Mouse (Mus musculus): ENCODE results near the gene Maml1. TPM values are rescaled to one million over a fixed set of nuclear protein-coding genes. Genes with fewer than 3 reads are reported as not detected.
A peak's percentile ranks its signal among the peaks of the same experiment; 100 is the strongest.

Gene Maml1
- polyA plus RNA-seq, 1 experiment from 2014 or later = 10.0 TPM

- Histone ChIP-seq H3K9ac (ENCODE audit: low read depth, low read length) (no peak overlapping the region), H3K36me3 (ENCODE audit: control insufficient read depth, insufficient read depth, low read length) (peaks cover 42% of the 10 kb centered on the region), H3K27me3 (replicated peaks; ENCODE audit: control insufficient read depth, insufficient read depth, low read length) (peaks cover 12% of the 10 kb centered on the region), H3K9me3 (ENCODE audit: control insufficient read depth, low read length) (no peaks in the 10 kb centered on the region), H3K4me3 (ENCODE audit: low read depth, low read length) (no peak overlapping the region), H3K27ac (replicated peaks; ENCODE audit: low read depth, low read length) (no peak overlapping the region), H3K4me2 (ENCODE audit: low read depth, low read length) (no peak overlapping the region), H3K4me1 (ENCODE audit: control insufficient read depth, insufficient read depth, low read length) (peaks cover 17% of the 10 kb centered on the region)
- DNase-seq (ENCODE audit: low spot score) (no peak), ATAC-seq (ENCODE audit: low read depth) (no peak)
- 96% methylated on average over 13 of the region's 13 CpGs for WGBS
Observed at GRCm38 (mm10) chr11:50233022-50233421, 59.1 kb downstream of the Maml1 start.

DNA sequence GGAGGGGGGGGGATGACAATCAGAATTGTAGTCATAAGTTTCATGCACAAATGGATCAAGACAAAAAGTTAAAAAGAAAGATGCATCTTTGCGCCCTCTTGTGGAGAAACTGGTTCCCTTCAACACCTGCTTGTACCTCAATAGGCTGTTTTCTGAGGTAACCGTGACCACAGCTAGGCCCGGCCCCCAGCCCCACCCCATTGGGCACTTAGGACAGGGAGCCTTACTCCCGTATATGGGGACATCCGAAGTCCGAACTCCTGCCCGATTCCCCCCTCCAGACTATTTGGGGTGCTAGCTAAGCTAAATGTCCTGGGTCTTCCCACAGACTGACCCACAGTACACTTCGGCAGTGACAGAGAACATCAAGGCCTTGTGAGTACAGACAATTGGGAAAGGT is 60.7 kb downstream of the Maml1 start:
- no peaks in the 10 kb centered on the region; the same call in 1 of the 2 replicates for H3K27me3 ChIP-seq (replicated peaks; ENCODE audit: control insufficient read depth, insufficient read depth, low read length)
- peaks cover 42% of the 10 kb centered on the region for H3K36me3 ChIP-seq (ENCODE audit: control insufficient read depth, insufficient read depth, low read length)
- H3K27ac ChIP-seq (replicated peaks; ENCODE audit: low read depth, low read length) = no peak overlapping the region
- DNase-seq (ENCODE audit: low spot score) (peak; percentile 83), ATAC-seq (ENCODE audit: low read depth) (no peak)
- H3K4me3 ChIP-seq (ENCODE audit: low read depth, low read length) = peak overlapping the region; percentile 26; the same call in 1 of the 2 replicates
- H3K9me3 ChIP-seq (ENCODE audit: control insufficient read depth, low read length) = no peaks in the 10 kb centered on the region
- 25% methylated on average over 7 of the region's 8 CpGs for WGBS
- H3K4me2 ChIP-seq (ENCODE audit: low read depth, low read length) = peak overlapping the region; percentile 50
- H3K9ac ChIP-seq (ENCODE audit: low read depth, low read length) = no peak overlapping the region
- H3K4me1 ChIP-seq (ENCODE audit: control insufficient read depth, insufficient read depth, low read length) = peaks cover 25% of the 10 kb centered on the region

- WGBS = 37% methylated on average over 45 of the region's 45 CpGs
- DNase-seq (ENCODE audit: low spot score) = no peak
- no peak for ATAC-seq (ENCODE audit: low read depth)
Observed at GRCm38 (mm10) chr11:50230481-50231304, 61.4 kb downstream of the Maml1 start.

GRCm38 (mm10) chr11:50229252-50229910 is 62.7 kb downstream of the Maml1 start:
- H3K36me3 ChIP-seq (ENCODE audit: control insufficient read depth, insufficient read depth, low read length) = peaks cover 34% of the 10 kb centered on the region
- H3K9me3 ChIP-seq (ENCODE audit: control insufficient read depth, low read length) = no peaks in the 10 kb centered on the region
- H3K27me3 ChIP-seq (replicated peaks; ENCODE audit: control insufficient read depth, insufficient read depth, low read length) = no peaks in the 10 kb centered on the region
- H3K4me2 ChIP-seq (ENCODE audit: low read depth, low read length) = no peak overlapping the region
- ATAC-seq (ENCODE audit: low read depth) (no peak), DNase-seq (ENCODE audit: low spot score) (no peak)
- 47% methylated on average over 7 of the region's 7 CpGs for WGBS
- no peak overlapping the region for H3K27ac ChIP-seq (replicated peaks; ENCODE audit: low read depth, low read length)
- H3K4me1 ChIP-seq (ENCODE audit: control insufficient read depth, insufficient read depth, low read length) = peaks cover 25% of the 10 kb centered on the region
- H3K4me3 ChIP-seq (ENCODE audit: low read depth, low read length) = no peak overlapping the region
- H3K9ac ChIP-seq (ENCODE audit: low read depth, low read length) = 0 out of 2 replicates have a peak overlapping the region, but pooled peaks have one; percentile 20

More at GRCm38 (mm10) chr11:50230481-50231304, 61.4 kb downstream of the Maml1 start:
- Histone ChIP-seq H3K9me3 (ENCODE audit: control insufficient read depth, low read length) (no peaks in the 10 kb centered on the region), H3K27ac (replicated peaks; ENCODE audit: low read depth, low read length) (no peak overlapping the region), H3K4me2 (ENCODE audit: low read depth, low read length) (peak overlapping the region; percentile 50), H3K36me3 (ENCODE audit: control insufficient read depth, insufficient read depth, low read length) (peaks cover 42% of the 10 kb centered on the region), H3K4me1 (ENCODE audit: control insufficient read depth, insufficient read depth, low read length) (peaks cover 25% of the 10 kb centered on the region), H3K9ac (ENCODE audit: low read depth, low read length) (peak overlapping the region; percentile 37; the same call in 1 of the 2 replicates), H3K4me3 (ENCODE audit: low read depth, low read length) (peak overlapping the region; percentile 26), H3K27me3 (replicated peaks; ENCODE audit: control insufficient read depth, insufficient read depth, low read length) (no peaks in the 10 kb centered on the region; the same call in 1 of the 2 replicates)

DNA sequence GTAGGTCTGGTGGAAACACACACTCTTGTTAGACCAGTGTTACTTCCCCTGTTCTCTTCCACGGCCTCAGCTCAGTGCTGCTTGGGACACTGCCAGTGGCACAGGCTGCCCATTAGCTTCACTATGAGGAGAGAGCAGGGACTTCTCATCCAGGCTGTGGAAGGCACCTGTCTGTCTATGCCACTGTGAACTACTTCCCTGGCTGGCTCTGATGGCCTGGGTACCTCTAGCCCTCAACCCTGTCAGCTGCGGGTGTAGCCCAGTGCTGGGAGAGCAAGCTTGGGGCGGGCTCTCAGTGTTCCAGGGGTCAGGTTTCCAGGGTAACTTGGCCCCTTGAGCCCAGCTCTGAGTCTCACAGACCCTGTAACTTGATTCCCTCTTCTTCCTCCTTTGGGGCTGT is 63.3 kb downstream of the Maml1 start:
- DNase-seq (ENCODE audit: low spot score) = no peak
- 28% methylated on average over 3 of the region's 3 CpGs for WGBS
- H3K4me1 ChIP-seq (ENCODE audit: control insufficient read depth, insufficient read depth, low read length) = peaks cover 25% of the 10 kb centered on the region

GRCm38 (mm10) chr11:50227736-50228135 is 64.4 kb downstream of the Maml1 start:
- 87% methylated on average over 4 of the region's 4 CpGs for WGBS
- no peak for DNase-seq (ENCODE audit: low spot score)
- H3K4me1 ChIP-seq (ENCODE audit: control insufficient read depth, insufficient read depth, low read length) = peaks cover 25% of the 10 kb centered on the region

More for the DNA sequence above, 63.3 kb downstream of the Maml1 start:
- Histone ChIP-seq H3K9me3 (ENCODE audit: control insufficient read depth, low read length) (no peaks in the 10 kb centered on the region), H3K4me3 (ENCODE audit: low read depth, low read length) (no peak overlapping the region), H3K27ac (replicated peaks; ENCODE audit: low read depth, low read length) (no peak overlapping the region), H3K27me3 (replicated peaks; ENCODE audit: control insufficient read depth, insufficient read depth, low read length) (no peaks in the 10 kb centered on the region), H3K36me3 (ENCODE audit: control insufficient read depth, insufficient read depth, low read length) (peaks cover 28% of the 10 kb centered on the region), H3K9ac (ENCODE audit: low read depth, low read length) (peak overlapping the region; percentile 20; the same call in 1 of the 2 replicates), H3K4me2 (ENCODE audit: low read depth, low read length) (no peak overlapping the region)
- no peak for ATAC-seq (ENCODE audit: low read depth)

DNA sequence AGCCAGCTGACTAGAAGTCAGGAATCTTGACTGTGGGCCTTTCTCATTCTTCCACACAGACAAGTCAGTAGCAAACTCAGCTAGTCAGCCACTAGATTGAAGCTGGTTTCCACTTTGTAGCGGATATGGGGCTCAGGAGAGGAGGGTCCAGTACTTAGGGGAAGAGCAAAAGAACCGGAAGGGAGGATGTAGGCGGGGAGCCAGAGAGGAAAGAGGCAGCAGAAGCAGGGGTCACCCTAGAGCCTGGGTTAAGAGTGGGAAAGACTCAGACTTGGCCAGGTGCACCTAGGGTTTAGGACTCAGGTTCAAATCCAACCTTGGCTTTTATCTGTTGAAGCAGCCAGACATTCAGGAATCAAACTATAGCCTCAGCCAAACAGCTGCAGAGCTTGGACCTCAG is 64.9 kb downstream of the Maml1 start:
- DNase-seq (ENCODE audit: low spot score) = no peak

More at GRCm38 (mm10) chr11:50227736-50228135, 64.4 kb downstream of the Maml1 start:
- Histone ChIP-seq H3K4me3 (ENCODE audit: low read depth, low read length) (no peak overlapping the region), H3K27me3 (replicated peaks; ENCODE audit: control insufficient read depth, insufficient read depth, low read length) (no peaks in the 10 kb centered on the region), H3K4me2 (ENCODE audit: low read depth, low read length) (no peak overlapping the region), H3K9me3 (ENCODE audit: control insufficient read depth, low read length) (no peaks in the 10 kb centered on the region), H3K27ac (replicated peaks; ENCODE audit: low read depth, low read length) (no peak overlapping the region), H3K36me3 (ENCODE audit: control insufficient read depth, insufficient read depth, low read length) (peaks cover 18% of the 10 kb centered on the region), H3K9ac (ENCODE audit: low read depth, low read length) (no peak overlapping the region)
- ATAC-seq (ENCODE audit: low read depth) = no peak

DNA sequence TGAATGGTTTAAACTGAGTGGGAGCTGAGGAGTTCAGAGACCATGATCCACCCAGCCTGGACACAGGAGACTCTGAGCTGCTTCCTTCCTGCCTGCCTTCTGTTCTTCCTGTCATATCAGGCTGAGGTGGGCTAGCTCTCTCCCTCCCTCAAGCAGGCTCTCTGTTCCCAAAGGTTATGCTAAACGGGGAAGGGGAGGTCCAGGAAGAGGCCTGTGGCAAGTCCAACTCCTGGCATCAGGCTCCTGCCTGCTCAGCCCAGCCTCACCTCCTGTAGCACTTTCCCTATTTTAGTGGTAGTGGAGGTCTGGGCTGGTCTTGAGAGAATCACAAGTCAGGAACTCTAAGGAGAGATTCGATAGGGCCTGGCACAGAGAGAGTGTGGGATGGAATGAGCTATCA is 65.7 kb downstream of the Maml1 start:
- H3K27me3 ChIP-seq (replicated peaks; ENCODE audit: control insufficient read depth, insufficient read depth, low read length) = no peaks in the 10 kb centered on the region
- H3K9ac ChIP-seq (ENCODE audit: low read depth, low read length) = peak overlapping the region; percentile 96
- H3K36me3 ChIP-seq (ENCODE audit: control insufficient read depth, insufficient read depth, low read length) = peaks cover 5% of the 10 kb centered on the region
- peak overlapping the region; percentile 83 for H3K4me3 ChIP-seq (ENCODE audit: low read depth, low read length)
- ATAC-seq (ENCODE audit: low read depth) (no peak), DNase-seq (ENCODE audit: low spot score) (no peak)
- 36% methylated on average over 2 of the region's 2 CpGs for WGBS
- H3K4me1 ChIP-seq (ENCODE audit: control insufficient read depth, insufficient read depth, low read length) = peaks cover 25% of the 10 kb centered on the region
- peak overlapping the region; percentile 88 for H3K4me2 ChIP-seq (ENCODE audit: low read depth, low read length)
- peak overlapping the region; percentile 49; the same call in 1 of the 2 replicates for H3K27ac ChIP-seq (replicated peaks; ENCODE audit: low read depth, low read length)
- no peaks in the 10 kb centered on the region for H3K9me3 ChIP-seq (ENCODE audit: control insufficient read depth, low read length)

More for the DNA sequence above, 64.9 kb downstream of the Maml1 start:
- 63% methylated on average over 3 of the region's 3 CpGs for WGBS
- Histone ChIP-seq H3K36me3 (ENCODE audit: control insufficient read depth, insufficient read depth, low read length) (peaks cover 13% of the 10 kb centered on the region), H3K4me3 (ENCODE audit: low read depth, low read length) (no peak overlapping the region), H3K9ac (ENCODE audit: low read depth, low read length) (no peak overlapping the region), H3K27me3 (replicated peaks; ENCODE audit: control insufficient read depth, insufficient read depth, low read length) (no peaks in the 10 kb centered on the region), H3K4me2 (ENCODE audit: low read depth, low read length) (peak overlapping the region; percentile 88), H3K27ac (replicated peaks; ENCODE audit: low read depth, low read length) (no peak overlapping the region), H3K4me1 (ENCODE audit: control insufficient read depth, insufficient read depth, low read length) (peaks cover 25% of the 10 kb centered on the region), H3K9me3 (ENCODE audit: control insufficient read depth, low read length) (no peaks in the 10 kb centered on the region)
- no peak for ATAC-seq (ENCODE audit: low read depth)

Measured in embryonic facial prominence, embryonic 14.5 days (tissue).